Mouse (Mus musculus) heart, adult 9 months (tissue): ENCODE measurements at regions not wholly inside any gene's neighbourhood (a gene's known extent, or its start where the extent isn't known, plus 50 kb on each side); places are given as distances from the start of the nearest gene placed in this dataset.

Source experiments
- DNase-seq, 2 experiments: peaks; one replicate each; pipeline ENCODE4 v3.0.0; 2022; ENCODE audit warnings: low spot score in 2 of 2

DNA sequence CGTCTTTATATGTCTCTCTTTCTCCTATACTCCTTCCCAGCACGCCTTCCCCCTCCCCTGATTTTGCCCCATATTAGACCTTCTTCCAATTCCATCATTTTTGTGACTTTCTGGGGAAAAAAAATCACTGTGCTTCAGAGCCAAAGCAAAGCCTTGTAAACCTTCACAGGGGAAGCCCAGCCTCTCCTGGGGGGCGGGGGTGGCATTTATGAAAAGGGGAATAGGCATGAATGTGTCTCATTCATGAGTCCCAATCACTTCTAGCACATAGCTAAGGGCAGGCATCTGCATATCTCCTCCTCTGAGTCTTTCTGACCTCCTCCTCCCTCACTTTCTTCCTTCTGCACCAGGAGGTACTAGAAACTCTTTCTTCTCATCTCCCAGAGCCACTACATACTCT is 149.8 kb downstream of the Adamts15 start:
- DNase-seq, result no peak

DNA sequence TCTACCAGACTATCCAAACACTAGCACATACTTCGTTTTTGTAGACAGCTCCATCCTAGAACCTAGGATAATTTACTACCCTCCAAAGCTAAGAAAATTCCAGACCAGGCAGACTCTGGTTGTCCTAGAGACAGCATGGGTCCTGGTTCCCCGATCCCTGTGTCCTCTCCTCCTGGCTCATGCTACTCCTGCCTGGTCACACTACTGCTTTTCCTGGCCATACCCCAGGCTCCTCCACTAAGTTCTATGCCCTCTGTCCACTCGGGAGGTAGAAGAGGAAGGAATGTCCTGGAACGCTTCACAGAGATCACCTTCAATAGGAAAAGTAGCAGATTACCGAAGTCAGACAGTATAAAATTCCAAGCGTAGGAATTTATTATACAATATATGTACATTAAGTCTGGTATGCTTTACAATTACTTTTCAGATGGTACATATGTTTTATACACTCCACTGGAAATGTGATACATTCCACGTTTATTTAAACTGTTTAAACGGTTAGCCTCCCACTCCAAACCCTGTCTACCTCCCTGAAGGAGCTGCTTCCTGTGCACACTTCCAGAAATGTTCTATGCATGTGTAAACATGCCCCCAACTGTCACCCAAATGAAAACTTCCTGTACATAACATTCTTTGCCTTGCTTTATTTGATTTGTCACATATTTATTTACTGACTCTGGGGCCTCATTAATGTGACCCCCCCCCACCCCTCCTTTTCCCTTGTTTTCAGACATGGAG is 151.6 kb downstream of the Adamts15 start:
- no peak for DNase-seq

DNA sequence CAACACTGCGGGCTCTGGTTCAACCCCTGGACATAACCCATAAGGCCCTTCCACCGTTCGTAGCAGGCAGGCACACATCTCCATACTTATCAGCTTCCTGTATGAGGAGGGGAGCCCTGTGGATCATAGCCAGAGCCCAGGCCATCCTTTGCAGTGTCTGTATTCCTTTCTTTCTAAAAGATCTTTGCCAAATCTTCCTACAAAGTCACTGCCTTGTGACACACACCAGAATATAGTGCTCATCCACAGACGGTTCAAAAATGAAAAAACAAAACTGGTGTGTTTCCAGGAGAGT is 152.9 kb downstream of the Adamts15 start:
- no peak for DNase-seq

DNA sequence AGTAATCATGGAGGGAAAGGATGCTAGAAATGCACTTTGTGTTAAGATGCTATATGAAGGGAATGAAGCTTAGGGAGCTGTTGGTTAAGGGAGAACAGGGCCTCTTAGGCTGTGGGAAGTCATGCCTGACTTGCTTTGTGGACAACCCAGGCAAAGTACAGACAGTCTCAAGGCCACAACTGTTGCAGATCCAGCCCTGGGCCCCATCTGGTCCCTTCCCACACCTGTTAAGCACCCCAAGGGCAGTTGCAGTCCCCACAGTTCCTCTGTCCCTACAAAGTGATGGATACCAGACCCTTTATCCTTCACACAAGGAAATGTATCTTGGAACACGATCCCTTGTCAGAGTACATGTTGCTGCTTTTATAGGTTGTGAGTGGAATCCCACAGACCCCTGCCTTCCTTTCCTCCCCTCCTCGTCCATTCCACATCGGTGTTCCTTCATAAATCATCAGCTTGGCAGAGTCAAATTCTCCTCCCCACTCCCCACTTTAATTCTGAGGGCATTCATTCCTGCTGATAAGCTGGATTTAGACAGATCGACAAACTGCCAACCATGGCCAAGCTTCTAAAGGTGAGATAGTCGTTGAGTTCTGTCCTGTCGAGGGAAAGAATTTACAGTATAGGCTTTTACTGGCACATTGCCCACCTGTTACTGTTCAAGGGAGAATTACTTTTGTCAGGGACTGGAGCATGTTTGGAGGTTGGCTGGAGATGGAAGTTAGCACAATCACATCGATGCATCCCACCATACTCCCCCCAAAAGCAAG is 153.4 kb downstream of the Adamts15 start:
- DNase-seq, result no peak

DNA sequence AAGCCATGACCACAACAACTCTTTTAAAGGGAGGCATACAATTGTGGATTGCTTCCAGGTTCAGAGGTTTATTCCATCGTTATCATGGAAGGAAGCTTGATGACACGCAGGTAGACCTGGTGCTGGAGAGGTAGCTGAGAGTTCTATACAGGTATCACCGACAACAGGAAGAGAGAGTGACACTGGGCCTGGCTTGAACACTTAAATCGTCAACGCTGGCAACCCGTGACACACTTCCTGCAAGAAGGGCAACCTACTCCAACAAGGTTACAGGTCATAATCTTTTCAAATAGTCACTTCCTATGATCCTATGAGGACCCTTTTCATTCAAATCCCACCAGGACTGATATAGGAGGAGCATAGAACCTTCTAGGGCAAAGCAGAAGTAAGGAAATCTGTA is 155.6 kb downstream of the Adamts15 start:
- DNase-seq, result no peak

DNA sequence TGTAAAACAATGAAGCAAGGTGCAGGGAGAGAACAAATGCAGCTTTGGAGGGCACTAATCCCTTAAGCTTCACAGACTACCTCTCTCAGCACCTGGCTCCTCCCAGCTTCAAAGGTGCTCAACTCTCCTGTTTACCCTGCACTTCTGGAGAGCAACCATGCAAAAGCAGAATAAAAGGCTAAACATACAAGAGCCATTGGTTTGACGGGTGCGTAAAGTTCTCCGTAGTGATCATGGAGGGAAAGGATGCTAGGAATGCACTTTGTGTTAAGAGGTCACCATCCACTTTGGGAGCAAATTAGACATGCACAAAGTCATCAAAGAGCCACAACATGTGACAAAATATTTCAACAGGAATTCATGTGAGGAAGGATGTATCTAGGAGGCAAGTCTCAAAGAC is 156.1 kb downstream of the Adamts15 start:
- DNase-seq, result no peak

DNA sequence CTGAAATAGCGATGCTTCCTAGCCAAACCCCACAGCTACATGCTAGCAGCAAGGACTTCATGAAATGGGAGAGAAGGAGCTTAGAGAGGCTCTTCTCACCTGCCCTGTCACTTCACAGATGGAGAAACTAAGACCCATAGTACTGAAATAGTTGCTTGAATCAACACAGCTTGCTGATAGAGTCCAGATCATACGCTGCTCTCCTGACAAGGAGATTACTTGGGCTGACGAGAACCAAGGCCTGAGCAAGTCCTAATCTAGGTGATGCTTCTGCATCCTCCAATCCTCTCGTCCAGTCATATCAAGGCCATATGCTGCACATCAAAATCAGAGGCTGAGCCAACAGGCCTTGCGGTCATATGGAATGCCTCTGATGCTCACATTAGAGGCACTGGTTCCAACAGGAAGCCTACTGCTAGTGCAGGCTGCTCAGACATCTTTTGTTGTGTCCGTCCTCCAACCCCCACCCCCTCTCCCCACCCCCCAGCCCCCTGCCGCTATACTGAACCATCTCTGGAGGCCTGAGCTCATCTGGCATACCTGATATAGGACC is 157.2 kb downstream of the Adamts15 start:
- no peak for DNase-seq

DNA sequence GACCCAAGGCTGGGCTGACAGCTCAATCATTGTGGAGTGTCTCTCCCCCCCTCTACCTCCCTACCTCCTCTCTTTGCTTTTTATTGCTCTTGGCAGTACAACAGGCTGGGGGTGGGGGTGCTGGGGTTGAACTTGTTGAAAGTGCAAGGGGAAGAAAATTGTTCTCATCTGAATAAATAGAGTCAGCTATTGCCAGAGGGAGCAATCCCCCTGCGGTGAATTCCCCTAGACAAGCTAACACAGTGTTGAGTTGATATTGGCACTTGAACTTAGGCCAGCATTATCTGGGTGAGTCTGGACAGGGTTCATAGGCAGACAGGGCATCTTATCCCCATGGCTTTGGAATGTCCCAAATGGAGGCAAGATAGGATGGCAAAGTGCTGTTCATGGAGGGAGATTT is 159.3 kb downstream of the Adamts15 start:
- DNase-seq, result peak; percentile 53 to 59

DNA sequence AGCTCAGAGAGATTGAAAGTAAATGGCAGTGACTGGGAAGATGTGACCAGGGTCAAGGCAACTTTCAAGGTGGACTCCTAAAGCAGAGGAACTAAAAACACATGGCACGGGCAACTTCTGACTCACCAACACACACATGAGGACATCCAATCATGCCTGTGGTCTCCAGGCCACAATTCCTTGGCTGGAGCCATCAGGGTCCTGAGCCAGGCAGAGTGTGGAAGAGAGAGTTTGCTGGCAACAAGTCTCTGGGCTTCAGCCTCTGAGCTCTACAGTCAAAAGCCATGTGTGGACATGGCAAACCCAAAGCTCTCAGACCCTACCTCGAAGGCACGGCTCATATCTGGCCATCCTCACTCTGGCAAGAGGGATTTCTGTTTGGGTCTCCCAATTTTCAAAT is 164.1 kb downstream of the Adamts15 start:
- DNase-seq, result peak in 1 of 2 experiments; percentile 48

DNA sequence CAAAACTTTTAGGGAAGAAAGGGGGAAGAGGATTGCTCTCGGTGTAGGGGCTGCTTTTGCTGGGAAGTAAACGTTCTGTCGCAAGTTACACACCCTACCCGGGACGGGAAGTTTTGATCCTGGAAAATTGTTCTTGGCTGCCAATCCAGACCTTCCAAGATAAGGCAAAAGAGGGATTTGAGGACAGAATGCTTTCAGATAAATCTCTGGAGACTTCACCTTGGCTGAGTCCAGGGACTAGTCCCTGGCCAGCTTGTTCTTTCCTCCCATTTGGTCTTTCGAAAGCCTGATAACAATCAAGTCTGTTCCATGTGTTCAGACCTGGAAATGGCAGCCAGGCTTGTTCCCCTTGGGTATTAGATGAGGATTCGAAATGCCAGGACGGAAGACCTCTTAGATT is 164.8 kb downstream of the Adamts15 start:
- DNase-seq, result peak; percentile 59 to 66

DNA sequence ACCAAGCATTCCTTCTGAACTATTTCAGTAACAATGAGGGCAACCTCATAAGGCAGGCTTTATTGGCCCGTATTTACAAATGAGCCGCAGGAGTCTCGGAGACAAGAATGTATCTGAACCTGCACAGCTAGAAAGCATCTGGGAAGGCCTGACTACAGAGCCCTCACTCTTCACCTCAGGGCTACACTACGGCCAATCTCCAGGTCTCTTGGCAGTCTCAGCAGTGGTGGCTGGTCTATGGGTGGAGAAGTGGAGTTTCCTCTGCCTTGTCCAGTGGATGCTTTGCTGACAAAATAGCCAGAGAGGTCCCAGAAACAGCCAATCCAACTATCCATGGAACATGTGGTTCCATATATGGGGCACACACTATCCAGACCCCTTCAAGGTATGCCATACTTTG is 165.5 kb downstream of the Adamts15 start:
- no peak for DNase-seq

DNA sequence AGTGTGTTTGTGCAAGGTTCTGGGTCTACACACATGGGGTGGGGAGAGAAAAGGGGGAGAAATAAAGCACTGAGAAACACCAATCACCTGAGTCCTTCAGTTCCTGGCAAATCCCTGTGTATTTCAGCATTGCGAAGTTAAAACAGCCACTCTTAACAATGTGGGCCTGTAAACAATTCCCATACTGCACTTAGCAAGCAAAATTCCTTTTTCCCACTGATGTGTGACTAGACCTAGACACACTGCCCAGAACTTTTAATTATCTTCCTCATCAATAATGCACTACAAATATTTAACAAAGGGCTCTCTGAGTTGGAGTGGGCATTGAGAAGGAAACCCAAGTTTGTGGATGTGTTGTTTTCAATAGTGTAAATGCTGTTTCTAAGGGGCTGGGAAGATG is 166.7 kb downstream of the Adamts15 start:
- no peak for DNase-seq

DNA sequence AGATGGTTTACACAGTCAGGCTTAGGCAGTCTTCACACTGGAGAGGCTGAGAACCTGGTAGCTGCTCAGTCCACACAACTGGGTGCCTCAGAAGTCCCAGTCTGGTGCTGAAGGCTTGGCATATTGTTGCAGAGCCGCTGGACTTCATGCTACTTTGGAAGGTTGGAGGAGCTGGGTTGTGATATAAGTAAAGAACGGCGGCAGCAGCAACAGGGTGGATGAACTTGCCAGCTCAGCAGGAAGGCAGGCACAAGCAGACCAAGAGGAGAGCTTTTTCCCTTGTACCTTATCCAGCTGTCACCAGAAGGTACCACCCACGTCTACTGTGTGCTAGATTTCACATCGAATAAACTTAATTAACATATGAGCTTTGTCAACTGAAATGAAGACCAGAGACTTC is 167.4 kb downstream of the Adamts15 start:
- DNase-seq, result no peak

DNA sequence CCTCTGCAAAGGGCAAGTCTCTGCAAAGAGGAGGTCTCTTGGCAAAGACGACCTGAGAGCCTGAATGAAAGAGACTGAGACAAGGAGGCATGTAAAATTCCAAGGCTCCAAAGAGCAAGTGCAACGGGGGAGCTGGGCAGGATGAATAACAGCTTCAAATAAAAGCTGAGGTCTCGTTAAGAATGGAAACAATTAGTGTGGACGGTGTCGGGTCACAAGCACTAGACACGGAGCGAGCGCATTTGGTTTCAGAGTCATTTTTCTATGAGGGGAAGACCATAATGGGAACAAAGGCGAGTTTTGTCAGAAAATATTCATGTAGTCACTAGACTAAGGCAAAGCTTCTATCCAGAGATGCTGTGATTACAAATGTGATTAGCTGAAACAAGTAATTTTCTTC is 178.8 kb downstream of the Adamts15 start:
- DNase-seq, result no peak

DNA sequence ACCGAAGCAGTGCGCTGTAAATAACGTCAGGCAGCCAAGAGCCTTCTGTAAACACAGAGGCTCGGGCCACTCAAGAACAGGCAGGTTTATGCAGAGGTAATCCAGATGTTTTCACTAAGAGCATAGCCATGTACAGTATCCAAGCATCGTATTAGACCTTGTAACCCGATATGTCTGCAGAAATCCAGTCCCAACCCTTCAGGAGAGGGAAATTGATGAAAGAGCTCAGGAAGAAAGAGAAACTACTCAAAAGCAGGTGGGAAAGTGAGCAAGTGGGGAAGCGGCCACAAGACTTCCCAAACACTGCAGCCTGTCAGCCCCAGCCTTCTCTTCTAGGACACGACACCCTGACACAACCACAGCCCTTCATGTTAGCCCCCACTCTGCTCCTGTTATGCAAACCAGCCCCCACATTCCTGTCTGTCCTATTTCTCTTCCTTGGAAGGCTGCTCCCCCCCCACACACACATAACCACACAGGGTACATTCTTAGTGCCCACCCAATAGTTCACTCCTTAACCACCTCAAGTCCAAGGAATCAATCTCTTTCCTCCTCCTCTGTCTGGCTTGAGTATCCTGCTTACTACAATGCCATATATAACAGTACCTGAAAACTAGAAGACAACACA is 179.7 kb downstream of the Adamts15 start:
- no peak for DNase-seq

DNA sequence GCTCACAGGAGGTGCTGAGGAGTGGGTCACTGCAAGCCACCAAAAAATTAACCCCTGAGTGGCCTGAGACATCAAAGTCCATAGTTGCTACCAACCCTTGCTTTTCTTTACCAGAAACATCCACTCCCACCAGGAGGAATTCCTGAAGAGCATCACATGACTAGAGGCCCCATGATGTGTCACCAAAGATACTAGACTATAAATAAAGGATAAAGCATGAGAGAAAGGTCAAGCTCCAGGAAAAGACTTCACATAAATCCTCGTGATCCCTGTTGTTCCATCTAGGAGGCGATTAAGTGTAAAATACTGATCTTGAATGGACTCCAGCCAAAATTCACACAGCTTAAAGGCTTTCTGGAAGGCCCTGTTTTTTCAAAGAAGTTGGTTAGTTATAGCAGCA is 190.6 kb downstream of the Adamts15 start:
- no peak for DNase-seq

DNA sequence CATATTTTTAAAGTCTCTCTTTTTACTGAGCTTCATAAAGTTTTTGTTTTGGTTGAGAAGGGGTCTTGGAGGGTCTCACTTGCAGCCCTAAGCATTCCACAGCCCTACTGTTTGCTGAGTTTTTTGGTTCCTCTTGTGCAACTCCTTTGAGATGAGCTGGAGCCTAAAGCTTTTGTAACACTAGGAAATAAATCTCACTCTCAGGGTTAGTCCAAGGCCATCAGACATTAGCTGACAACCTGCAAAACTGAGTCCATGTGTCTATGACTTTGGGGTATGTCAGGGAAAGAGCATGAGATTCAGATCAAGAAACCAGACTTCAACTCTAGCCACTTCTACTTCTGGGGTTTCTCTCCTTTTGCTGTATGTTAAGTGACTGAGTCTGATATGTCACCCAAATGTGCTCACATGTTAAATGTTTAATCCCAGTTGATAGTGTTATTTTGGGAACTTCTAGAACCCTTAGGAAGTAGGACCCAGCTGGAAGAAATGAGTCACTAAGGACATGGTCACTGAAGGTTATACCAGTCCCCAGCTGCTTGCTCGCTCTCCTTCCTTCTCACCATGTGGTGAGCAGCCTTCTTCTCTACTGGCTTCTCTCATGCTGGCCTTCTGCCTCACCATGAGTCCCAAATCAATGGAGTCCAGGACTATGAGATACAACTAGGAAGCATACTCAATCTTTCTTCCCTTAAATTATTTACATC is 198.7 kb downstream of the Adamts15 start:
- DNase-seq, result peak; percentile 18 to 39

DNA sequence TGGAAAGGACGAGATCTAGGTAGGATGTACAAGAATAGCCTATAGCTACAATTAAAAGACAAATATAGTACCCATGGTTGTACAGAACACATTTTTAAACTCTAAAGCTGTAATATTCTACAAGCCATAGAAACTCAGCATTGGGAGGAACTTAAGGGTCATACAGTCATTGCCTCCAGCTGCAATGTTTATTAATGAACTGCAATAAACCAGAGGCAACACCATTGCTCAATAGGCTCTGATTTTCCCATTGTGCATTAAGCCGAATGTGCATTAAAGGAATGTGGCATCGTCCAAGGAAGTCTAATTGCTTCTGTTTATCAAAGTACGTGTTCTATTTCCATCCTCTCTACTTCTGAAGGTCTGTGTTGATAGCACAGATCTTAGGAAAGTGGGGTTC is 200.4 kb downstream of the Adamts15 start:
- DNase-seq, result no peak

DNA sequence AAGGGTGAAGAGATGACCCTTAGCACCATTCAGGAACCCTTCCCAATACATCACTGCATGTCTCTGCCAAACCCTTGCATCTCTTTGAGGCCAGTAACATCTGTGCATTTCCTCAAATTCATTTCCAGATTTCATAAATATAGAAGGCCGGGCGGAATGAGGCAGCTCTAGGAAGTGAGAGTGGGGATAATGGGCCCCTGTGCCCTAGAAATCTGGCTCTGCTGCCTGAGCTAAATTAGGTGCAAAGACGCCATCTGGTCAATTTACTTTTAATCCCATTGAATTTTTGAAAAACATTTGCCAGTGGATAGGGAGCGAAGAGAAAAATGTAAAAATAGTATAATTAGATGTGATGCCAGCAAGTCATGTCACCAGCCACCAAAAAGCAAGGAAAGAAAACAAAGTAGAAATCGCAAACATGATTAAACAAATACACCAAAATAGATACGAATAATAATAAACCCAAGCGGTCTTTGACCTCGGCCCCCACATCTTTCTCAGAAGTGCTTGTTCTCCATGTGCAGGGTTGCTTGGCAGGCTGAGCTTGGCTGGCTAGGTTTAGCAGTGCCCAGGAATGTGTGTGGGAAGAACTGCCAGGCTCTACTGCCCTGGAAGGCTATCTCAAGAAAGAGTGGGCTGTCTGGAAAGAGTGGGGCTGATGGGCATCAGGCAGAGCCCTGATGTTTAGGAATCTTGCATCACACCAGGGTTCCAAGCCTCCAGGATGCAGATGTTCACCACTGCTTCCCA is 205.7 kb downstream of the Adamts15 start:
- DNase-seq, result peak; percentile 41 to 44

DNA sequence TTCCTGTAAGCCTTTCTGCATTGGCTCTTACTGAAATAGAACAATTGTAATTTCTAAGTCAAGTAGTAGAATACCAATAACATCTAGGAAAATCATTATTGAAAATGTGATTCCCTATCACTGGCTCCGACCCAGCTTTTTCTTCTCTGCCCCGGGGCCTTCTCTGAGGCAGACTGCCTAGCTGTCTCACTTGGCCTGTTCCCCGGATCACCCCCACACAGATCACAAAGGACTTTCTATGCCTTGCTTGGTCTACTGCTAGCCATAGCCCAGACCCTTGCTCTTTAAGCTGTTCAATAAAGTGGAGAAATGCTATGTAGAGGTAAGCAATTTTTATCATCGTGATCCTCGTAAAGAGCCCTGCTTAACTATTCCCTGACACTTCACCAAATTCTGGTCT is 212.1 kb downstream of the Adamts15 start:
- no peak for DNase-seq

DNA sequence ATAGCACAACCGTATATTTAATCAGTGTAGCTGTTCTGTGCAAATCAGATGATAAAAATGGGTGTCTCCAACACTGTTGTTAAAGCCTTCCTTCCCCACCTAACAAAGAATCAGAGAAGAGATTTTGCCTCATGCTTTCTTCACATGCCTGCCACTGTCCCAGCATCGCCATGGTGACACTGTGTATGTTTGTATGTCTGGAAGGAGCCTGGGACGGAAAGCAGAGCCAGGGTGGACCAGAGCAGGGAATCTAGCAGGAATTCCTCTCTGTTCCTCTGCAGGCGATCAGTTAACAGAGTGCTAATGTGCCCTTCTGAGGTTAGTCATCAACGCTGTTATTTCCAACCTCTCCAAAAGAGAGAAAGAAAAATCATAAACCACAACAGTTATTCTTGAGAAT is 222.4 kb downstream of the Adamts15 start:
- DNase-seq, result no peak

DNA sequence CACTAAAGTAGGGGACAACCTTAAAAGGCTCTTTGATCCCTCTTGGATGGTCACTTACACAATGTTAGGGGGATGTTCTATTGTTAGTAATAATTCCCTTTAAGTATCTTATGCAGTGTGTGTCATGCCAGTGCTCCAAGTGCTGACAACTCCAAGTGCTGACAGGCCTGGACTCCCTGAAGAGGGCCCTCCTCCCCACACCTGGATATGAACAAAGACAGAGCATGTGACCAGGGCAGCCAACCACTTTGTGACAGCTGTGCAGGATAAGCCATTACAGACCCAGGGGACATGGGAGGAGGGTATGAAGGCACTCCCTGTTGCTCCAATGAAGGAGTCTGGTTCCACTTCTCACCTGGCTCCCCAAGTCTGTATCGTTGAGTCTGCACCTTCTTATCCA is 224.7 kb downstream of the Adamts15 start:
- DNase-seq, result no peak
